Comparison of ENCODE assay signal across 8 mouse cellular contexts in genomic region chr6:8935705-8936104, GRCm38 (mm10). TPM values are rescaled to one million over a fixed set of nuclear protein-coding genes. Genes with fewer than 3 reads are reported as not detected.
DNase-seq lines count a peak whose midpoint lies in the region; ATAC-seq lines count a peak whose summit lies in the region.

No protein-coding gene starts in this region.

- H3K27ac ChIP-seq in forebrain, embryonic 15.5 days (replicated peaks): no peak overlapping the region
- no peak overlapping the region for H3K27ac ChIP-seq in stomach, embryonic 14.5 days (ENCODE audit: low read length)

- DNase-seq in adrenal gland, adult 2 months: peak; percentile 31
- DNase-seq in adrenal gland, adult 8-10 months: no peak
- DNase-seq in 416B (ENCODE audit: low read depth): peak; percentile 84
- DNase-seq in c-Kit-positive CD71-negative TER-119-negative erythroid progenitor cells, embryonic 14.5 days (ENCODE audit: low read depth): peak; percentile 51
- DNase-seq in kidney, postnatal 4 days: peak; percentile 65 to 70

- 13% methylated on average over 5 of the region's 5 CpGs for WGBS in forebrain, embryonic 15.5 days
- 13% methylated on average over 5 of the region's 5 CpGs for WGBS in stomach, embryonic 14.5 days

- no peak overlapping the region; the same call in 1 of the 2 replicates for H3K4me2 ChIP-seq in forebrain, embryonic 15.5 days (replicated peaks)
- 0 out of 2 replicates have a peak overlapping the region, but pooled peaks have one; percentile 10 for H3K4me2 ChIP-seq in stomach, embryonic 14.5 days (replicated peaks; ENCODE audit: low read depth, low read length)

- H3K27me3 ChIP-seq in forebrain, embryonic 15.5 days: no peaks in the 10 kb centered on the region
- no peaks in the 10 kb centered on the region for H3K27me3 ChIP-seq in stomach, embryonic 14.5 days (ENCODE audit: control insufficient read depth, insufficient read depth, low read length)

- no peak overlapping the region for H3K9ac ChIP-seq in forebrain, embryonic 15.5 days (replicated peaks)
- H3K9ac ChIP-seq in stomach, embryonic 14.5 days (replicated peaks; ENCODE audit: low read depth, low read length): no peak overlapping the region

- H3K9me3 ChIP-seq in forebrain, embryonic 15.5 days: no peaks in the 10 kb centered on the region
- no peaks in the 10 kb centered on the region for H3K9me3 ChIP-seq in stomach, embryonic 14.5 days (ENCODE audit: control insufficient read depth, low read depth, low read length)

- H3K36me3 ChIP-seq in forebrain, embryonic 15.5 days: no peaks in the 10 kb centered on the region
- H3K36me3 ChIP-seq in stomach, embryonic 14.5 days (ENCODE audit: control insufficient read depth, insufficient read depth, low read length): no peaks in the 10 kb centered on the region

- peaks cover 7% of the 10 kb centered on the region; the same call in 1 of the 2 replicates for H3K4me1 ChIP-seq in forebrain, embryonic 15.5 days
- H3K4me1 ChIP-seq in stomach, embryonic 14.5 days (ENCODE audit: control insufficient read depth, insufficient read depth, low read length): no peaks in the 10 kb centered on the region

- no peak overlapping the region for H3K4me3 ChIP-seq in forebrain, embryonic 15.5 days
- no peak overlapping the region for H3K4me3 ChIP-seq in stomach, embryonic 14.5 days (ENCODE audit: low read depth, low read length)

- peak; percentile 93 for ATAC-seq in forebrain, embryonic 15.5 days (replicated peaks)
- peak; percentile 83 for ATAC-seq in megakaryocyte progenitor cell, adult 5-6 weeks (replicated peaks; ENCODE audit: poor library complexity)
- 0 out of 2 replicates have a peak, but pooled peaks have one; percentile 42 for ATAC-seq in stomach, embryonic 14.5 days (ENCODE audit: insufficient number of reproducible peaks, insufficient read depth, low FRiP score, low read depth)

RNA-seq across cellular contexts. Expression of gene Nxph1, which starts 12.5 kb away (rescaled TPM):
- under 1 TPM in 1 of 2 experiments, not detected in 1; 0.52 TPM for total RNA-seq in adrenal gland, adult 2 months (2021)
- 0.39 and 0.70 TPM in 2 replicates for polyA plus RNA-seq in adrenal gland, adult 2 months (2012; rRNA removed)
- under 1 TPM; 0.22 to 0.77 (median 0.39) TPM for total RNA-seq in adrenal gland, adult 8-10 months (2022)
- 40.1 and 42.9 TPM in 2 replicates for polyA plus RNA-seq in forebrain, embryonic 15.5 days (2015; fragmentation: Nextera tagmentation; extraction: Ambion mirVana)
- total RNA-seq in megakaryocyte progenitor cell, adult 5-6 weeks (2015): not detected in 2 replicates
- 0.24 TPM in 1 of 2 replicates, not detected in the other for total RNA-seq in megakaryocyte progenitor cell, adult 5-6 weeks (2017)
- 0.42 and 0.82 TPM in 2 replicates for polyA plus RNA-seq in stomach, embryonic 14.5 days (2014; fragmentation: Nextera tagmentation; extraction: Ambion mirVana)

Comparison
In these comparisons a context has a peak if more than half of its experiments do, and no peak if none do; other contexts are left out.
1. ATAC-seq: peak in every context shown above with its lines; median percentile 93 in forebrain, embryonic 15.5 days; 83 in megakaryocyte progenitor cell, adult 5-6 weeks; 42 in stomach, embryonic 14.5 days.